Mouse (Mus musculus) embryonic fibroblast, embryonic 13.5 days (primary cell): ENCODE data around the gene Gse1. TPM values are rescaled to one million over a fixed set of nuclear protein-coding genes. Genes with fewer than 3 reads are reported as not detected.

Experiments used
- H3K27ac ChIP-seq: 2 replicates; pipeline ENCODE4 v1.5.1; 2012; ENCODE audit warnings: low read length, control low read depth, inconsistent platforms; ENCODE audit not compliant: insufficient read depth
- H3K4me1 ChIP-seq: 2 replicates; pipeline ENCODE4 v1.6.1; 2011; ENCODE audit warnings: low read length; ENCODE audit not compliant: control insufficient read depth, insufficient read depth
- H3K4me3 ChIP-seq: 2 replicates; pipeline ENCODE4 v1.5.1; 2011; ENCODE audit warnings: mild to moderate bottlenecking, control low read depth, low read length; ENCODE audit not compliant: insufficient read depth
- CTCF ChIP-seq: IDR thresholded peaks from 2 replicates; pipeline ENCODE4 v1.5.1; 2011; ENCODE audit warnings: mild to moderate bottlenecking, control low read depth, low read length, moderate library complexity, borderline replicate concordance; ENCODE audit not compliant: insufficient read depth
- POLR2A ChIP-seq: IDR thresholded peaks from 2 replicates; pipeline ENCODE4 v1.6.1; 2011; ENCODE audit warnings: low read depth, mild to moderate bottlenecking, control low read depth, low read length, moderate library complexity
- polyA plus RNA-seq: library from polyadenylated mRNA; stranded (reverse); fragments of >200 nt; gene quantifications from 2 replicates; pipeline ENCODE4 v1.2.4, GENCODE M21; 2011; ENCODE audit warnings: low read depth; ENCODE audit not compliant: missing spikeins, insufficient read length

Gse1 gene
- polyA plus RNA-seq, 1 experiment, result 13.4 TPM

DNA sequence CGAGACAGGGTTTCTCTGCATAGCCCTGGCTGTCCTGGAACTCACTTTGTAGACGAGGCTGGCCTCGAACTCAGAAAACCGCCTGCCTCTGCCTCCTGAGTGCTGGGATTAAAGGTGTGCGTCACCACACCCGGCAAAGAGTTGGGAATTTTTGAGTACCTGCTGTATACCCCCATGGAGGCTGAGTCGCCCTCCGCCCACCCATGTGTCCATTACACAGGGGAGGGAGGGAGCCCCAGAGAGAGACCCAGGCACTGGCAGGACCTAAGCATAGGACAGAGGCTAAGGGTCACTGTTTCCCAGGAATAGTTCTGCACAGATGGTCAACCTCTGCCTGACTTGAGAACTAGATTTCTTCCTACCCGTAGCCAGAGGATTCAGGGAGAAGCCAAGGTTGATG is 279.0 kb downstream of the Gse1 start:
- Histone ChIP-seq H3K4me3 (no peak overlapping the region), H3K27ac (no peak overlapping the region), H3K4me1 (peaks cover 9% of the 10 kb centered on the region; the same call in 1 of the 2 replicates)
- TF ChIP-seq CTCF (no peak), POLR2A (no peak)

DNA sequence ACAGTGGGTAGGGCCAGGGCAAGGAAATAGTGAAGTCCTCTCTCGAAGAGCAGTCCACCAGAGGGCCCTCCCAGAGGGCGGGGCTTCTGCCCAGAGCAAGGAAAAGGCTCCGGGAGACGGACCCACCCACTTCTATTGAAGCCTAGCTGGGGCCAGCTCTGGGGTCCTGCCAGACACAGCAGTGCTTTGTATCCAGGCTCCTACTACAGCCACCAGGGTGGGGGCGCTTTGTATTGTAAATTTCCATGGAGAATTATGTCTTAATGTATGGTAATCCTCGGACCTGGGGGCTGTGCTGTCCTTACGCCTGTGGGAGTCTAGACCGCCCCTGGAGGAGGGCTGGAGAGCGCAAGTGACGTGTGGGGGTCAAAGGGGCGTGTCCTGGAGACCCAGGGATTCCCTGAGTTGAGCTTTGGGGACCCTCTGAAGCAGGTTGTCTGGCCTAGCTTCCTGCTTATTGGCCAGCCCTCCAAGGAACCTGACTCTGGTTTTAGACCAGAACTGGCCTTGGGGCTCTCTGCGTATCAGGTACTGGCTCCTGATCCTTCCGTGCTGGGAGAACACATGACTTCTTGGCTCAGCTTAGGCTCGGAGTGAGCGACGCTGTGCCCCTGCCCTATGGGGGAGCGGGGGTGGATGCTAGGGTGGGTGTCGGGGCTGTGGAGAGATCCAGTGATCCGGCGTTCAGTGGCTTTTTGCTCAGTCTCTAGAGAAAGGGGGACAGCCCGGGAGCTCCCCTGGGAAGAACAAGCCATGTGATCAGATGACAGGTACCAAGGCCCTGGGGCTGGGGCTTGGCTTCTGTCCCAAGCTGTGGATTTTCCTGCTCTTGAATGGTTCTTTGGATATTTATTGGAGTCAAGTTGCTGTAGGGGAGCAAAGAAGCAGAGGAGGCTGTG is 281.1 kb downstream of the Gse1 start:
- Histone ChIP-seq H3K4me3 (no peak overlapping the region), H3K27ac (no peak overlapping the region), H3K4me1 (peaks cover 4% of the 10 kb centered on the region; the same call in 1 of the 2 replicates)
- TF ChIP-seq POLR2A (no peak), CTCF (no peak)

DNA sequence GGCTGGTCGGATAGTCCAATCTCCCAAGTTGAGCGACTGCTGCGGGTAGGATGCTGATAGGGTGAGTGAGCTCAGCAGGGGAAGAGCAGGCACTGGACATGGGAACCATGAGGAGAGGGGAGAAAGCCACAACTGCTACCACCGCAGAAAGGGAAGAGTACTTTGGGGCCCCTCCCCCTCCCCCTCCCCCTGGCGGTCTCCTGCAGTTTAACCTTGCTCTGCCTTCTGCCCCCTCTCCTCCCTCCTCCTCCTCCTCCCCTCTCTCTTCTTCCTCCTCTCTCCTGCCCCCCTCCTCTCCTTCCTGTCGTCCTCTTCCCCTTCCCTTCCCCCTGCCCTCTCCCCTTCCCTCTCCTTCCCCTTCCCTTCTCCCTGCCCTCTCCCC is 281.8 kb downstream of the Gse1 start:
- Histone ChIP-seq H3K4me3 (no peak overlapping the region), H3K27ac (no peak overlapping the region), H3K4me1 (0 out of 2 replicates have a peak, but pooled peaks cover 2% of the 10 kb centered on the region)
- TF ChIP-seq POLR2A (no peak), CTCF (no peak)

DNA sequence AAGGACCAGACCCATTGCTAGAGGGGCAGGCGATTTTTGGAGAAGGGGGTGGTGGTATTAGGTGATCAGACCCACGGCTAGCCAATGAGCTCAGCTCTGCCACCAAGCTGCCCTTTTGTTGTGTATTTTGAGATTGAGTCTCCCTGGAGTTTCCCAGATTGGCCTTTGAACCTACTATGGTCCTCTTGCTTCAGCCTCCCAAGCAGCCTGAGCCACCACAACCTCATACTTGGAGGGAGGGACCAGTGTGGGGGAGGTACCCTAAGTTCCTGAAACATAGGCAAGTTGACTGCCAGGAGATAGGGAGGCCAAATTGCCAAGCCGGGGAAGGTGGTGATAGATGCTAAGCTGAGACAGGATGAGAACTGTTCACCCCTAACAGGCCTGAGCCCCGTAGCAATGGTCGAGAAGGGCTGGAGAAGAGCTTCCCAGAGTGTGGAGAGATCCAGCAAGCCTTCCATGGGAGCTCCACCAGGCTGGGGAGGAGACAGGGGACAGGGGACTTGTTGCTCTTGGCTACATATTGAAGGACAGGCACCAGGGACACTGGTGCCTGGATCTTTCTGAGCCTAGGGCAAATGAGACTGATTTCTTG is 282.7 kb downstream of the Gse1 start:
- no peaks in the 10 kb centered on the region for H3K4me1 ChIP-seq
- TF ChIP-seq POLR2A (no peak), CTCF (no peak)
- H3K4me3 ChIP-seq, result no peak overlapping the region
- no peak overlapping the region for H3K27ac ChIP-seq

DNA sequence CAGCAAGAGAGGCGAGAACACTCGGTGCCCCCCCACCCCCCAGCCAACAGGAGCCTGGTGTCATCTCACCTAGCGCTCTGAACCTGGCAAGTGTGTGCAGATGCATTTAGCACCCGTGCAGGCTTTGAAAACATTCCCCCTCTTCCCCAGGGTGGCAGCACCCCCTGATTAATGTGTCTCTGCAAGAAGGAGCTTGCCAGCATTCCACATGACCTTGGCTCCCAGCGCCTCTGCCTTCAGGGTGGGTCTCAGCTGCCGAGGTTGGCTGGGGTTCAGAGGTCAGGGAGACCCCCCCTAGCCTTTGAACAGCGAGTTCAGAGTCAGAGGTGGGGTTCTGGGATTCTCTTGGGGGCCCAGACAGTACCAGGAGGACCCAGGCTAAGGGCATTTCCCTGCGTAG is 283.5 kb downstream of the Gse1 start:
- Histone ChIP-seq H3K27ac (no peak overlapping the region), H3K4me3 (no peak overlapping the region), H3K4me1 (no peaks in the 10 kb centered on the region)
- TF ChIP-seq CTCF (no peak), POLR2A (no peak)

DNA sequence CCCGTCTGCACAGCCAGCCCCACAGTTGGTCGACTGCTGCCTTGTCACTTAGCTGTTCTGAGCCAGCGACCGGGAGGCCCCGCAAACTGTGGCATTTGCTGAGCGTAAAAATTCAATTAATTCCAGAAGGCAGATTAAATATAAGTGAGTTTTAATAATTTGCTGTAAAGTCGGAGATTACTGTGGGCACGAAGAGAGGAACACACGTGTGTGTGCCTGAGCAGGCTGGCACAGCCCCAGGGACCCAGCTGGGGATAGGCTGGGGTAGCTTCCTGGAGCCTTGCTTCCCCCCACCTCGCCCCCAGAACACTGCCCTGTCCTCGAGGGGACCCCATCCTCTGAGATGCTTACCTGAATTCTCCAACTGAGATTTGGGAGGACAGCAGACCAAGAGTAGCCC is 284.1 kb downstream of the Gse1 start:
- TF ChIP-seq CTCF (no peak), POLR2A (no peak)
- H3K4me3 ChIP-seq, result no peak overlapping the region
- no peak overlapping the region for H3K27ac ChIP-seq
- H3K4me1 ChIP-seq, result no peaks in the 10 kb centered on the region

DNA sequence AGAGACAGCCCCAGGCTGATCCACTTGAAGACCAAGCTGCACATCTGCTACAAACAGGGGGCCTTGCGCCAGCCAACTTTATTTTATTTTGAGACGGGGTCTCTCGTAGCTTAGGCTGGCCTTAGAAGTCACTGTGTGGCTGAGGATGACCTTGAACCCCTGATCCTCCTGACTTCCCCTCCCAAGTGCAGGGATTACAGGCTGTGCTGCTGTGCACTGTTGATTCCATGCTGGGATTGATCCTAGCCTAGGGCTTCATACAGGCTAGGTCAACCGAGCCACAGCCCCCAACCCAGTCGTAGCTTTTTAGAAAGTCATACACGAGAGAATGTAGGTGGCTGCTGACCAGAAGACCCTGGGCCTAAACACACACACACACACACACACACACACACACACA is 284.9 kb downstream of the Gse1 start:
- Histone ChIP-seq H3K4me3 (no peak overlapping the region), H3K27ac (no peak overlapping the region), H3K4me1 (no peaks in the 10 kb centered on the region)
- TF ChIP-seq CTCF, result no peak

DNA sequence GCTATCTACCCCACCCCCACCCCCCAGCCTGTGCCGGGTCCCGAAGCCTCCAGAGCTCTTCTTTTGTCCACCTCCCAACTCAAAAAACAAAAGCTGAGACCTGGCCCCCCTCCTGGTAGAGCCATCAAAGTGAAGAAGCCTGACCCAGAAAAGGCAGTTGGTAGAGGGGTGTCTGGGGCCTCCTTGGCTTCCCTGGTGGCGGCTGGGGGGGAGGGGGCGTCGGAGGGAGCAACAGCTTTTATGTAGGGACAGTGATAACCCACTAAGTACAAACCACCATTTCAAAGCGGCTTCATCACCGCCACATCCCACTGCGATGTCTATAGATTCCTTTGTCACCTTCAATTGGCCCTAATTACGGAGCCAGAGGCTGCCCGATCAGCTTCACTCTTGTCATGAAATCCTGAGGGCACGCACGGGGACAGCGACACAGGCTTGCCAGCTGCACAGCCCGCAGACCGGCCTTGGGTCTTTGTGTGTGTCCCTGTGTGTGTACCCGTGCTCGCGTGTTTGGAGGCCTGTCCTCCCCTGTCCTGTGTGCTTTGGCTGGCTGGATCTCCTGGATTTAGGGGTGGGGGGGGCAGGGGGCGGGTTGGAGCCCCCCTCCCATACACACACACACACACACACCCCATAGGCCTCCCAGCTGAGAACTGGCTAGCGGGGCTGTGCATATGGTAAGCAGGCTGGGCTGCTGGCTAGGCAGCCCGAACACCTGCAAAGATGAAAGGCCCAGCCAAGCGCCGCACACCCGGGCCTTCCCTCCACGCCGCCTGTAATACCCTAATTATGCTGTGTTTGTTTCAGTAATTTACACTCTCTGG is 285.6 kb downstream of the Gse1 start:
- no peak overlapping the region for H3K27ac ChIP-seq
- TF ChIP-seq POLR2A (no peak), CTCF (no peak)
- no peak overlapping the region for H3K4me3 ChIP-seq
- H3K4me1 ChIP-seq, result no peaks in the 10 kb centered on the region

DNA sequence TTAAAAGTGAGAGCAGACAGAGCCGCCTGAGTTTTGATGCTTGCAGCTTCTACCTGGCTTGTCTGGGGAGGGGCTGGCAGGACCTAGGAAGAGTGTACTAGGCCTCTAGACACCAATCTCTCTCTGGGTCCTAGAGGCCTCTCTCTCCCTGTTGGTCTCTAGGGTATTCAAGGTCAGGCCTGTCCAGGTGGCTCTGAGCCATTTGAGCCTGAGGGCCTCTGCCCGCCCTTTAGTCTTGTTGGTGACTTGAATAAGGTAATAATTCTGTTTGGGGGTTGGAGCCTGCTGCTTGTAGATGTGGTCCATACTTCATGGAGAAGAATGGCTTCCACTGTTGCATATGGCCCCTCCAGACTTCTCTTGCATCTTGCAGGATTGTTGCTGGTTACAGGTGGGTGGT is 287.0 kb downstream of the Gse1 start:
- H3K4me3 ChIP-seq, result no peak overlapping the region
- H3K27ac ChIP-seq, result no peak overlapping the region
- H3K4me1 ChIP-seq, result no peaks in the 10 kb centered on the region
- no peak for TF ChIP-seq CTCF
- no peak for TF ChIP-seq POLR2A

DNA sequence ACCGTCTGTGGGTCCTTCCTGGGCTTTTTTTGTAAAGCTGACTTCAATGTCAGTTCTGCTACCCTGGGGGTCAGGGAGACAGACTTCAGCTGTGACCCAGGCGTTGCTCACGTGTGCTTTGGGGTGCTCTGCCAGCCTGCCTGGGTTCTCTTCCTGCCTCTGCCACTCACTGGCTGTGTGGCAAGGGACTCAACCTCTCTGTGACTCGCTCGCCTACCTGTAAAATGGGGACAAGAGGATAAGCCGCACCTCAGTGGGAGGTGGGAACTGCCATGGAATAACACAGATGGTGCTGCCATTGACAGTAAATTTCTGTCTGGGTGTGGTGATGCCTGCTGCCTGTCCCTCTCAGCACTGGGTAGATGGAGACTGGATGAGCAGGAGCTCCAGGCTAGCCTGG is 287.4 kb downstream of the Gse1 start:
- TF ChIP-seq CTCF (no peak), POLR2A (no peak)
- Histone ChIP-seq H3K27ac (no peak overlapping the region), H3K4me1 (0 out of 2 replicates have a peak, but pooled peaks cover 3% of the 10 kb centered on the region), H3K4me3 (no peak overlapping the region)
